31 mouse cellular contexts compared by ENCODE assay signal in the genomic region with DNA sequence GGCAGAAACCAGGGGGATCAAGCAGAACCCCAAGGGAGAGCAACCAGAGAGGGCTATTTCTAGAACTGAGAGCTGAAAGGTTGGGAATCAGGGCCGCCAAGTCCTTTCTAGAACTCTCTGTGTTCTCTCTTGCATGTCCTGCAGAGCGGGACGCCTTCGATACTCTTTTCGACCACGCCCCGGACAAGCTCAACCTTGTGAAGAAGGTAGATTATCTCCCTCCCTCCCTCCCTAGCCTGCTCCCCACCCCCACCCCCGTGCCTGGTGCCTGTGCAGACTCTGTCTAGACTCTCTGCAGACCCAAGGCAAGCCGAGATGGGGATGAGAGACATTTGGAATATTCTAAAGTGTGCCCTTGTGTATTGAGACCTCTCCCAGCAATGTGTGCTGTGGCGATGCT. TPM values are rescaled to one million over a fixed set of nuclear protein-coding genes. Genes with fewer than 3 reads are reported as not detected.
DNase-seq lines count a peak whose midpoint lies in the region; ATAC-seq lines count a peak whose summit lies in the region.
"Had no signal": no experiment of that assay in that cellular context is flagged by ENCODE, and none has a peak within 500 bp of the region (broad histone marks: within the 10 kb centered on the region; RNA-seq: fewer than 3 reads in every experiment).

No protein-coding gene starts in this region.

- H3K27me3 ChIP-seq in forebrain, embryonic 10.5 days (ENCODE audit: poor library complexity, severe bottlenecking) = peaks cover 58% of the 10 kb centered on the region
- peaks cover 26% of the 10 kb centered on the region for H3K27me3 ChIP-seq in forebrain, embryonic 12.5 days
- H3K27me3 ChIP-seq in midbrain, embryonic 10.5 days (ENCODE audit: low read depth, poor library complexity, severe bottlenecking) = peaks cover 25% of the 10 kb centered on the region
- H3K27me3 ChIP-seq in midbrain, embryonic 16.5 days (ENCODE audit: control insufficient read depth, insufficient read depth, low read depth, low read length) = no peaks in the 10 kb centered on the region
- peaks cover 20% of the 10 kb centered on the region; the same call in 1 of the 2 replicates for H3K27me3 ChIP-seq in liver, embryonic 12.5 days (replicated peaks)
- H3K27me3 ChIP-seq: CH12.LX; embryonic facial prominence, embryonic 15.5 days; forebrain, embryonic 15.5 days; heart, embryonic 12.5 days; hindbrain, embryonic 15.5 days; megakaryocyte, embryonic 14.5 days; neural tube, embryonic 12.5 days had no signal

- no peak for ATAC-seq in forebrain, embryonic 12.5 days (ENCODE audit: low FRiP score)
- ATAC-seq in midbrain, embryonic 16.5 days = no peak
- ATAC-seq in liver, embryonic 12.5 days = peak; percentile 54; the same call in 1 of the 2 replicates
- ATAC-seq in erythroblast, adult 5-6 weeks (replicated peaks; ENCODE audit: low FRiP score, poor library complexity, severe bottlenecking) = no peak
- ATAC-seq: forebrain, embryonic 15.5 days; lung, postnatal 0 days had no signal

- peak overlapping the region; percentile 82; the same call in 1 of the 2 replicates for H3K27ac ChIP-seq in forebrain, embryonic 10.5 days
- H3K27ac ChIP-seq in forebrain, embryonic 12.5 days = no peak overlapping the region
- peak overlapping the region; percentile 93 for H3K27ac ChIP-seq in midbrain, embryonic 10.5 days (replicated peaks)
- no peak overlapping the region for H3K27ac ChIP-seq in midbrain, embryonic 16.5 days (ENCODE audit: low read length)
- no peak overlapping the region for H3K27ac ChIP-seq in liver, embryonic 12.5 days
- H3K27ac ChIP-seq: embryonic facial prominence, embryonic 15.5 days; hindbrain, embryonic 15.5 days; limb, embryonic 13.5 days; neural tube, embryonic 12.5 days had no signal

- H3K4me3 ChIP-seq in forebrain, embryonic 10.5 days = no peak overlapping the region
- H3K4me3 ChIP-seq in forebrain, embryonic 12.5 days (replicated peaks) = no peak overlapping the region
- H3K4me3 ChIP-seq in midbrain, embryonic 10.5 days = peak overlapping the region; percentile 29; the same call in 1 of the 2 replicates
- no peak overlapping the region for H3K4me3 ChIP-seq in midbrain, embryonic 16.5 days (ENCODE audit: low read depth, low read length)
- H3K4me3 ChIP-seq in liver, embryonic 12.5 days = no peak overlapping the region
- H3K4me3 ChIP-seq: embryonic facial prominence, embryonic 15.5 days; forebrain, embryonic 15.5 days; heart, embryonic 12.5 days; hindbrain, embryonic 15.5 days; limb, embryonic 13.5 days; megakaryocyte, embryonic 14.5 days; myocyte; neural tube, embryonic 12.5 days had no signal

- H3K36me3 ChIP-seq in forebrain, embryonic 10.5 days (replicated peaks) = no peaks in the 10 kb centered on the region
- H3K36me3 ChIP-seq in forebrain, embryonic 12.5 days (replicated peaks) = no peaks in the 10 kb centered on the region
- H3K36me3 ChIP-seq in midbrain, embryonic 10.5 days = peaks cover 13% of the 10 kb centered on the region
- no peaks in the 10 kb centered on the region for H3K36me3 ChIP-seq in midbrain, embryonic 16.5 days (ENCODE audit: control insufficient read depth, insufficient read depth, low read length)
- H3K36me3 ChIP-seq in liver, embryonic 12.5 days = 0 out of 2 replicates have a peak, but pooled peaks cover 10% of the 10 kb centered on the region
- H3K36me3 ChIP-seq: embryonic facial prominence, embryonic 15.5 days; forebrain, embryonic 15.5 days; G1E; hindbrain, embryonic 15.5 days; limb, embryonic 13.5 days; neural tube, embryonic 12.5 days had no signal

- no peaks in the 10 kb centered on the region for H3K9me3 ChIP-seq in forebrain, embryonic 10.5 days
- H3K9me3 ChIP-seq in forebrain, embryonic 12.5 days = no peaks in the 10 kb centered on the region
- peaks cover 5% of the 10 kb centered on the region; the same call in 1 of the 2 replicates for H3K9me3 ChIP-seq in midbrain, embryonic 10.5 days (replicated peaks)
- no peaks in the 10 kb centered on the region for H3K9me3 ChIP-seq in midbrain, embryonic 16.5 days (replicated peaks; ENCODE audit: control insufficient read depth, low read length, poor library complexity, severe bottlenecking)
- no peaks in the 10 kb centered on the region for H3K9me3 ChIP-seq in liver, embryonic 12.5 days (replicated peaks)
- H3K9me3 ChIP-seq: embryonic facial prominence, embryonic 15.5 days; forebrain, embryonic 15.5 days; heart, embryonic 12.5 days; hindbrain, embryonic 15.5 days; limb, embryonic 13.5 days; megakaryocyte, embryonic 14.5 days; neural tube, embryonic 12.5 days had no signal

- H3K4me1 ChIP-seq in forebrain, embryonic 10.5 days = peaks cover 70% of the 10 kb centered on the region
- H3K4me1 ChIP-seq in forebrain, embryonic 12.5 days = peaks cover 77% of the 10 kb centered on the region
- H3K4me1 ChIP-seq in midbrain, embryonic 10.5 days = peaks cover 83% of the 10 kb centered on the region
- peaks cover 63% of the 10 kb centered on the region for H3K4me1 ChIP-seq in midbrain, embryonic 16.5 days (ENCODE audit: control insufficient read depth, insufficient read depth, low read length)
- peaks cover 32% of the 10 kb centered on the region for H3K4me1 ChIP-seq in liver, embryonic 12.5 days

- WGBS in forebrain, embryonic 10.5 days = 51% methylated on average over 10 of the region's 10 CpGs
- WGBS in forebrain, embryonic 12.5 days = 65% methylated on average over 10 of the region's 10 CpGs
- 46% methylated on average over 10 of the region's 10 CpGs for WGBS in midbrain, embryonic 10.5 days
- WGBS in midbrain, embryonic 16.5 days = 45% methylated on average over 10 of the region's 10 CpGs
- 40% methylated on average over 10 of the region's 10 CpGs for WGBS in liver, embryonic 12.5 days (ENCODE audit: insufficient replicate concordance)

- no peak for DNase-seq in forebrain, embryonic 10.5 days (ENCODE audit: extremely low spot score, low spot score)
- DNase-seq in midbrain, embryonic 10.5 days (ENCODE audit: low spot score) = no peak
- no peak for DNase-seq in left cerebral cortex, adult 8-10 months (ENCODE audit: low spot score in 2 of 2)
- DNase-seq: adrenal gland, adult 8-10 months; cerebellum, adult 2 months; cerebellum, postnatal 14 days; gastrocnemius, postnatal 36 days; heart, adult 18-20 months; kidney, adult 2 months; kidney, postnatal 36 days; layer of hippocampus, adult 9-11 months; lung, adult 18-20 months; lung, postnatal 4 days; right cerebral cortex, adult 18-20 months; spleen, adult 18-20 months; thymus, postnatal 14 days had no signal

- H3K4me2 ChIP-seq in forebrain, embryonic 12.5 days = no peak overlapping the region
- no peak overlapping the region for H3K4me2 ChIP-seq in midbrain, embryonic 16.5 days (ENCODE audit: low read length)
- H3K4me2 ChIP-seq in liver, embryonic 12.5 days = 0 out of 2 replicates have a peak overlapping the region, but pooled peaks have one; percentile 4
- H3K4me2 ChIP-seq: embryonic facial prominence, embryonic 15.5 days; forebrain, embryonic 15.5 days; heart, embryonic 12.5 days; hindbrain, embryonic 15.5 days; limb, embryonic 13.5 days had no signal

- H3K9ac ChIP-seq in forebrain, embryonic 12.5 days = no peak overlapping the region
- no peak overlapping the region for H3K9ac ChIP-seq in midbrain, embryonic 16.5 days (ENCODE audit: low read depth, low read length)
- H3K9ac ChIP-seq in liver, embryonic 12.5 days = no peak overlapping the region
- H3K9ac ChIP-seq: embryonic facial prominence, embryonic 15.5 days; forebrain, embryonic 15.5 days; heart, embryonic 12.5 days; hindbrain, embryonic 15.5 days; limb, embryonic 13.5 days; neural tube, embryonic 12.5 days had no signal

RNA-seq across cellular contexts. Expression of a gene that starts 20.6 kb away (rescaled TPM):
- polyA plus RNA-seq in forebrain, embryonic 10.5 days (2016; fragmentation: Nextera tagmentation; extraction: Ambion mirVana) = 1.0 TPM in 2 replicates
- 0.60 and 0.61 TPM in 2 replicates for polyA plus RNA-seq in forebrain, embryonic 12.5 days (2016; fragmentation: Nextera tagmentation; extraction: Ambion mirVana)
- 0.89 and 1.0 TPM in 2 replicates for polyA plus RNA-seq in midbrain, embryonic 10.5 days (2016; fragmentation: Nextera tagmentation; extraction: Ambion mirVana)
- 1.0 and 1.1 TPM in 2 replicates for polyA plus RNA-seq in midbrain, embryonic 16.5 days (2015; fragmentation: Nextera tagmentation; extraction: Ambion mirVana)
- 9.7 and 10.0 TPM in 2 replicates for polyA plus RNA-seq in liver, embryonic 12.5 days (2016; fragmentation: Nextera tagmentation; extraction: Ambion mirVana)
- 19.0 and 34.7 TPM in 2 replicates for total RNA-seq in erythroblast, adult 5-6 weeks (2015; ENCODE audit: low replicate concordance)
- total RNA-seq in erythroblast, adult 5-6 weeks (2017; ENCODE audit: low replicate concordance) = 31.6 and 48.8 TPM in 2 replicates
- total RNA-seq in left cerebral cortex, adult 8-10 months (2022) = 10 to 100 TPM in 2 of 4 experiments, 1 to 10 TPM in 2; 7.8 to 14.1 (median 10.4) TPM
- total RNA-seq: G1E had no signal

Comparison
In these comparisons a context has a peak if more than half of its experiments do, and no peak if none do; other contexts are left out.
1. H3K27ac ChIP-seq: peak in forebrain, embryonic 10.5 days (single experiment) and midbrain, embryonic 10.5 days (single experiment); none in forebrain, embryonic 12.5 days (single experiment), midbrain, embryonic 16.5 days (single experiment) and liver, embryonic 12.5 days (single experiment).